Mouse (Mus musculus) lung, adult 2 months (tissue): ENCODE measurements around the gene Gck.

Experiments
- CTCF ChIP-seq: fragments of 200-500 bp; IDR thresholded peaks from 2 replicates; pipeline ENCODE4 v1.5.1; 2011; ENCODE audit warnings: mild to moderate bottlenecking, low read length, control low read depth; ENCODE audit not compliant: insufficient read depth
- POLR2A ChIP-seq: fragments of 200-500 bp; IDR thresholded peaks from 2 replicates; pipeline ENCODE4 v1.6.1; 2011; ENCODE audit warnings: low read depth, mild to moderate bottlenecking, control low read depth, low read length, borderline replicate concordance; ENCODE audit errors: extremely low read depth

DNA sequence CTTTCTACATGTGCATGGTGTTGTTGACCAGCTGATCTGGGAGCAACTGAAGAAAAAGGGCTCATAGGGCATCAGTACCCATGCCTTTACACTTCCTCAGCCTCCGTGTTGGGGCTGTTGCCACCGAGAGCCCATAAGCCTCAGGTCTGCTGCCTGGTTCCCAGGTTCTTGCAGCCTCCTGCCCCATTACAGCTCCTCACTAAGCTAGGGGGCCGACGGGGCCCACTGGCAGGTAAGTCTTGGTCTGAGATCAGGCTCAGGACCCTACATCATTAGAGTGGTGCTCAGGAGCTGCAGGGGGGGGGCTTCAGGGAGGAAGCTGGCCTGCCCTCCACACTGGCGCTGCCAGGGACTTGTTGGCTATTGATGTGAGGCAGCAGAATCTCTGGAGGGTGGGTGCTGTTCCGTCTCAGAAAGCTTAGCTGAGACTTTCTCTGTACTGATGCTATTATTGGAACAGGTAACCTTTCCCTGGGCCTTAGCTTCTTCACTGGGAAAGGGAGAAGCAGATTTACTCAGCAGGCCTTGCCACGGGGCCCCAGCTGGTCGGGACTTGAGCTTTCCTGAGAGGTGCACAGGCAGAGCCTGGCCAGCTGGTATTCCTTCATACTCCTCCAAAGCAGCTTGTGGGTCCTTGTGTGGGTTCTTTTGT is 93.3 kb downstream of the Gck start:
- TF ChIP-seq CTCF (no peak), POLR2A (no peak)
